8 mouse cellular contexts compared by ENCODE assay signal in the genomic region with DNA sequence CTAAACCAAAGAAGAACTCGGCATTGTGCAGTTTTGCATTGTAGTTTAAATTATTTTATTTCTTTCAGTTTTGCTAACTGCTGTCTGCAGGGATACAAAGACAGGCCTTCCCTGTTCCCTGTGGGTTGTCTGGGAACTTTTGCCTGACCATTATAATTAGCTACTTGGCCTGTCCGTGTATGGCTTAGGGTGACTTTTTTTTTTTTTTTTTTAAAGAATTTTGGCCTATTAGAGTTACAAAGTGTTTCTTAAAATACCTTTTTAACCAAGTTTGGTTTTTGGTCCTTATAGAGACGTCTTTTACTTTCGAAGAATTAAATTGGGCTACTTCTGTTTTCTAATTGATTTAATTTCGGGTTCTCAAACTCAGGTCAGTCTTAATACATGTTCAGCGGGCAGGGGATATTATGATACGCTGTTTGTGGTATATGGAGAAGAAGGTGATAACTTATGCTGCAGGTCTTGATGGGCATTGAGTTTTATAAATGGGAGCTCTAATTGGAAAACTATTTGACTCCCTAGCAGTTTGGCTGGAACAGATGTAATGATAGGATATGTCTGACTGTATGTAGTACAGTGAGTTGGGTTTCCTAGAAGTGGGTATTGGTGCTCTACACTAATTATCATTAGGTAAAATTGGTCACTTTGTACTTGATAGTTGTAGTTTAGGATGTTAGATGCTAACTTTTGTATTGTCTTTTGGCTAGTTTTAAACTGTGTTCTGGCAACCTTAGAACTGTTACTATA. TPM values are rescaled to one million over a fixed set of nuclear protein-coding genes. Genes with fewer than 3 reads are reported as not detected.
DNase-seq lines count a peak whose midpoint lies in the region; ATAC-seq and TF ChIP-seq lines count a peak whose summit lies in the region.

No protein-coding gene starts in this region.

- H3K4me3 ChIP-seq in C2C12 (ENCODE audit: insufficient read depth, poor library complexity, severe bottlenecking) = peak overlapping the region; percentile 57
- peak overlapping the region; percentile 93 for H3K4me3 ChIP-seq in forebrain, embryonic 11.5 days (ENCODE audit: low read depth, low read length)
- H3K4me3 ChIP-seq in liver, embryonic 13.5 days (replicated peaks) = peak overlapping the region; percentile 93

- H3K4me2 ChIP-seq in forebrain, embryonic 11.5 days (ENCODE audit: low read depth, low read length, severe bottlenecking) = peak overlapping the region; percentile 61
- H3K4me2 ChIP-seq in liver, embryonic 13.5 days = peak overlapping the region; percentile 82

- peak overlapping the region; percentile 98 for H3K9ac ChIP-seq in forebrain, embryonic 11.5 days (ENCODE audit: low read length)
- H3K9ac ChIP-seq in liver, embryonic 13.5 days = peak overlapping the region; percentile 98

- TF ChIP-seq CTCF in C2C12 (IDR thresholded peaks at IDR 0.05; ENCODE audit: control insufficient read depth, insufficient read depth, insufficient read length) = no peak

- no peaks in the 10 kb centered on the region for H3K27me3 ChIP-seq in C2C12 (ENCODE audit: control insufficient read depth, insufficient read depth, insufficient read length)
- H3K27me3 ChIP-seq in forebrain, embryonic 11.5 days (ENCODE audit: control insufficient read depth, insufficient read depth, low read length) = no peaks in the 10 kb centered on the region
- no peaks in the 10 kb centered on the region for H3K27me3 ChIP-seq in liver, embryonic 13.5 days

- peaks cover 62% of the 10 kb centered on the region for H3K79me2 ChIP-seq in C2C12 (ENCODE audit: control insufficient read depth, insufficient read depth)

- peak; percentile 12 for DNase-seq in embryo, embryonic 11 days
- no peak for DNase-seq in embryo, embryonic 9.5 days (ENCODE audit: extremely low spot score)
- no peak for DNase-seq in forebrain, embryonic 11.5 days (ENCODE audit: low spot score)
- no peak for DNase-seq in liver, embryonic 13.5 days
- no peak for DNase-seq in layer of hippocampus, postnatal 25 days (ENCODE audit: extremely low spot score in 1 of 2, low spot score in 1 of 2)
- no peak for DNase-seq in urinary bladder, postnatal 4 days (ENCODE audit: low spot score in 2 of 2)

- no peak for ATAC-seq in forebrain, embryonic 11.5 days (replicated peaks; ENCODE audit: low FRiP score)
- ATAC-seq in liver, embryonic 13.5 days (ENCODE audit: low read depth) = peak; percentile 32; the same call in 1 of the 2 replicates
- no peak for ATAC-seq in megakaryocyte progenitor cell, adult 5-6 weeks (replicated peaks; ENCODE audit: poor library complexity)

- H3K9me3 ChIP-seq in forebrain, embryonic 11.5 days (ENCODE audit: control insufficient read depth, low read length) = no peaks in the 10 kb centered on the region
- no peaks in the 10 kb centered on the region for H3K9me3 ChIP-seq in liver, embryonic 13.5 days (replicated peaks)

- no peaks in the 10 kb centered on the region for H3K36me3 ChIP-seq in C2C12 (ENCODE audit: control insufficient read depth, insufficient read depth)
- no peaks in the 10 kb centered on the region for H3K36me3 ChIP-seq in forebrain, embryonic 11.5 days (ENCODE audit: control insufficient read depth, insufficient read depth, low read length)
- H3K36me3 ChIP-seq in liver, embryonic 13.5 days = no peaks in the 10 kb centered on the region

- peaks cover 53% of the 10 kb centered on the region for H3K79me3 ChIP-seq in C2C12 (ENCODE audit: low read depth)

- peak overlapping the region; percentile 93; the same call in 1 of the 2 replicates for H3K27ac ChIP-seq in forebrain, embryonic 11.5 days (ENCODE audit: low read depth, low read length)
- H3K27ac ChIP-seq in liver, embryonic 13.5 days = peak overlapping the region; percentile 89

- H3K4me1 ChIP-seq in forebrain, embryonic 11.5 days (replicated peaks; ENCODE audit: control insufficient read depth, insufficient read depth, low read length) = no peaks in the 10 kb centered on the region
- H3K4me1 ChIP-seq in liver, embryonic 13.5 days (replicated peaks) = peaks cover 19% of the 10 kb centered on the region

- 25% methylated on average over 7 of the region's 7 CpGs for WGBS in forebrain, embryonic 11.5 days
- WGBS in liver, embryonic 13.5 days (ENCODE audit: insufficient replicate concordance) = 17% methylated on average over 7 of the region's 7 CpGs

- H3ac ChIP-seq in C2C12 (ENCODE audit: control insufficient read depth, insufficient read length, low read depth) = no peak overlapping the region

TF ChIP-seq in C2C12, 6 proteins besides CTCF, POLR2A, EP300 and RAD21:
- TF ChIP-seq CEBPB (IDR thresholded peaks at IDR 0.05; ENCODE audit: low read depth) (no peak), FOSL1 (IDR thresholded peaks at IDR 0.05; ENCODE audit: insufficient read depth, low read length, poor library complexity, severe bottlenecking) (no peak), MYOG (IDR thresholded peaks at IDR 0.05; ENCODE audit: control insufficient read depth, extremely low read depth, insufficient read length) (no peak), MYOD1 (IDR thresholded peaks at IDR 0.05; ENCODE audit: control insufficient read depth, insufficient read length, low read depth) (no peak)

RNA-seq across cellular contexts. Expression of a gene that starts 0.9 kb away (rescaled TPM):
- 6.3 TPM for polyA plus RNA-seq in C2C12 (2012; fragmentation: generic; extraction: Trizol)
- 17.3 TPM in 2 replicates for polyA plus RNA-seq in forebrain, embryonic 11.5 days (2014; fragmentation: Nextera tagmentation; extraction: Ambion mirVana)
- polyA plus RNA-seq in liver, embryonic 13.5 days (2015; fragmentation: Nextera tagmentation; extraction: Ambion mirVana) = 3.8 and 4.5 TPM in 2 replicates
- total RNA-seq in megakaryocyte progenitor cell, adult 5-6 weeks (2015) = 31.4 TPM in 2 replicates
- 36.8 and 59.3 TPM in 2 replicates for total RNA-seq in megakaryocyte progenitor cell, adult 5-6 weeks (2017)
- 10 to 100 TPM; 23.4 to 30.7 TPM for total RNA-seq in layer of hippocampus, postnatal 25 days (2021)
